Mouse (Mus musculus) heart, postnatal 0 days (tissue): ENCODE data around the gene Vcpkmt.

Experiments used
- CTCF ChIP-seq: IDR thresholded peaks from 2 replicates; pipeline ENCODE4 v1.5.1; 2016; ENCODE audit warnings: antibody characterized with exemption, control low read depth, low read depth
- EP300 ChIP-seq: IDR thresholded peaks from 2 replicates; pipeline ENCODE4 v1.6.1; 2016; ENCODE audit warnings: antibody characterized with exemption, low read depth

GRCm38 (mm10) chr12:69541663-69542062 is 41.2 kb downstream of the Vcpkmt start:
- no peak for TF ChIP-seq CTCF
- TF ChIP-seq EP300, result no peak
